Mouse (Mus musculus): ENCODE data around the gene Notch3.
A peak's percentile ranks its signal among the peaks of the same experiment; 100 is the strongest.

The Notch3 gene

DNA sequence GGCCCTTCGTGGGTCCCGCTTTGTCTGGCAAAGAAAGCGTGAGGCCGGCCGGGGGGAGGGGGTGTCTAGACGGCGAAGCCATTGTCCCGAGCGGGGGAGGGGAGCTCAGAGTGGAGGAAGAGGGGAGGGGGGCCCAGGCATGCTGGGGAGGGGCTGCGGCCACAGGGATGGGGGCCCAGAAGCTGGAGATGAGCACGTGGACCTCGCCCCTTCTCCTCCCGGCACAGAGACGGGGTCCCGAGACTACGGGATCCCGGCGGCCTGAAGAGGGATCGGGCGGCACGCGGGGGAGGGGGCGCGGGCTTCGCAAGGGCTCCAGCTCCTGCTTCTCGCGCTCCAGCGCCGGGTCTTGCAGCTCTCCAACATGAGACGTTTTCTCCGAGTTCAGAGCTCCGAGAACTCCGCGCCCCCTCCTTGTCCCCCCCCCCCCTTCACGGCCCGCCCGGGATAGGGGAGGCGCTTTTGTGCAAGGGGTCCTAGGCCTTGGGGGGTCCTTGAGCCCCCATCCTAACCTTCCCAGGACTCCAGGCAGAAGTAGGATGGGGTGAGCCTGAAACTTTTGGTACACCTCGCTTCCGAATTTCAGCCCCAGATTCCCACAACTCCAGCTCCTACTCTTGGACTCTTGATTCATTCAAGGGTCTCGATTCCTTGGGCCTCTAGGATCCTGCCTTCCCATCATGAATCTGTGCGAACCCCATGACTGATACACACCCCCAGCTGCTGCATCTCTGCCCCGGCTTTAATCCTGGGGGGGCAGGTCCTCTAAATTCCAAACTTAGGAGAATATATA is 653 bp downstream of the Notch3 start:
- peak; percentile 82 for DNase-seq (ENCODE audit: low read depth, low spot score)

DNA sequence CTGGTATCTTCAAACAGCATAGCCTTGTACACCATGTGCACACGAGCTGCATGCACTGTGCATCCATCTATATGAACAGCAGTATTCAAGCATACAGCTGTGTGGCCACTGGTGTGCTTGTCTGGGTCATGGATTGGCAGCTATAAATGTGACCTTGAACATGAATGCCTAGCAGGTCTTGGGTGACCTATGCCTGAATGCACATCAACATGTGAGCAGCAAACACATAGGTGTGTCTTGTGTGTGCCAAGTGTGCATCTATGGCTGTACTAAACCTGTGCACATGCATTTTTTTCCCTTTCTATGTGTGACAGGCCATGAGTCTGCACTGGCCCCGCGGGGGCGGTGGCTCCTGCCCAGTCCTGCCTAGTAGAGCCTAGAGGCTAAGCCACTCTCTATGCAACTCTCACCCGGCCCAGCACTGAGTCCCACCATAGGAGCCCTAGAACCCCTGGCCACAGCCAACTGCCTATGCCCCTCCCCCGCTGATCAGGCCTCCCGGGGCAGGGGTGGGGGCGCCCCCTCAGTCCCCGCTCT is 1.3 kb downstream of the Notch3 start:
- DNase-seq (ENCODE audit: low read depth, low spot score) = no peak

DNA sequence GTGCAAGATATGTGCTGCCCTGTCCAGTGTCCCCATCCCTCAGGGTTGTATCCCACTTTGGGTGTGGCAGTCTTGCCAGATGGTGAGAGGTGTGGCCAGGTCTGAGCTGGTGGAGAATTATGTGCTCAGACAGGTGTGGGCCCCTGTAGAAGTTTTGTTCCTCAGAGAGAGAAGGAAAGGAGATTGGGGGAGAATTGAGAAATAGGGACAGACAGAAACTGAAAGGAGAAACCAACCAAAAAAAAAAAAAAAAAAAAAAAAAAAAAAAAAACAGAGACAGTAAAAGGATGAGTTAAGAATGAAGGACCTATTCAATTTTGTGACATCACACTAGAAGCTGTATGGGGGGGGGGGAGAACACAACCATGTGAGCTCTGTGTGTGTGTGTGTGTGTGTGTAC is 1.9 kb downstream of the Notch3 start:
- DNase-seq (ENCODE audit: low read depth, low spot score) = no peak

DNA sequence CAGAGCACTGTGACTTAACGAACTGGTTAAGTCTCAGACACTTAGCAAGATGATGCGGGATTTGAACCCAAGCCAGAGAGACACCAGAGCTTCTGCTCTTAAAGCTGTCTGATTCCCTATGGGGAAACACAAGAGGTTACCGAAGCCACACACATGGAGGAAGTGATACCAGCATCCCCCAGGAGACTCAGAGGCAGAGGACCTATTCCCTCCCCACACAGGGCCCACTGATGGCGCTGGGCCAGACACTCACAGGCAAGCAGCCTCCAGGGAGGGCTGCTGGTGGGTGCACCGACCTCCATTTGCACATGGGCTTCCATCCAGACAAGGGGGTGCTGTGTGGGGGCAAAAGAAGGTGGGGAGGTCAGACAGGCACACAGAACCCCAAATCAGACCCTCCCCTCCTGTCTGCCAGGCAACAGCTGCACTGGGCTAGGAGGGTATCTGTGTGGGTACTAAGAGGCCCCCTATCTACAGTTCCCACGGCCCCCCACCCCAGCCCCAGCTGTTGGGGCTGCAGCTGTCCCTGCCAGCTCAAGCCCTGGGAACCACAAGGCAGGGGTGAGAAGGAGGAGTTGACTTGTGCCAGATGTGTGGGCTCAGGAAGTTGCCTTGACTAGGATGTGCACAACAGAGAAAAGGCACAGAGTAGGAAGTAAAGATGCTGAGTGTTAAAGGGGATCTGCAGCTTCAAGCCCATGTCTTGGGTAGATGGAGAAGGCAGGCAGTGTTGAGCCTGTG is 2.6 kb downstream of the Notch3 start:
- DNase-seq (ENCODE audit: low read depth, low spot score) = no peak

DNA sequence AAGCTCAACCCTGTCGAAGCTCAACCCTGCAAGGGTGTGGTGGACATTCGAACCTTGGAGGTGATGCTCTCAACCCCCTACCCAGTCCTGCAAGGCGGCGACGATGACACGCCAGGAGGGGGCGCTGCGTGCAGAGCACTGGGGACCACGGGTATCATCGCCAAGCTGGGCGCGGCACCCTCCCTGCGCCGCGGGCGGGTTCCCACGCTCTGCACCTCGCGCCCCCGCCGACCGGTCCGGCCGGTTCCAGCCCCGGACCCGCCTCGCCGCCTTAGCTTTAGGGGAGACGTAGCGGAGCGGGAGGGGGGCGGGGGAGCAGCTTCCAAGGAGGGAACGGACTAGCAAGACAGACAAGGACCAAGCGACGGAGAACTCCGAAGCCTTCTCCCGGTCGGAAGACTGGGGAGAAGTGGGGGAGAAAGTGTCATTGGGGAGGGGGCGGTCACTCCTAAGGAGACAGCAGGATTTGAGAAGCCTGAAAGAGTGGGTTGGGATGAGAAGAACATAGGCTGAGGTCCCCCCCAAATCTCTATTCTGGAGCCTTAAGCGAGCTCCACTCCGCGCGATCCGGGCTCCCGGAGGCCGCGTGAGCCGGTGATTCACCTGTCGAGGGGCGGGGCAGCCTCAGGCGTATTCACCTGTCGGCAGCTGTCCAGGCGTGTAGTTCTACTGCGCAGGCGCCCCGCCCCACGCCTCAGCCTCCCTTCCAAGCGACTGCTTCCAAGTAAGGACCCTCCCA is 4.4 kb downstream of the Notch3 start:
- DNase-seq (ENCODE audit: low read depth, low spot score) = no peak

DNA sequence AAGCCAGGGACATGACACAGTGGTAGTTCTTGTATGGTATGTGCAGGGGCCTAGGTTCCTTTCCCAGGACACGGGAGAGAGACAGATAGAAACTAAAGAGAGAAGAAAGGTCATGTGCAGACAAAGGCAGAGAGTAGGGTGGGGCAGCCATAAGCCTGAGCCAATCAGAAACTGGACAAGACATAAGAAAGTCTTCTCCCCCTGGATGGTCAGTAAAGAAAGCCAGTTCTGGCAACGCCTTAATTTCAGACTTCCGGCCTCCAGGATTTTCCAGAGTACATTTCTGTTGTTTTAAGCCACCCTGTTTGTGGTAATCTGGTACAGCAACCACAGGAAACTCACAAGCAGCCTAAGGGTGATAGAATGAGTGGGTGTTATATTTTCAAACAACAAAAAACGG is 5.8 kb downstream of the Notch3 start:
- no peak for DNase-seq (ENCODE audit: low read depth, low spot score)

DNA sequence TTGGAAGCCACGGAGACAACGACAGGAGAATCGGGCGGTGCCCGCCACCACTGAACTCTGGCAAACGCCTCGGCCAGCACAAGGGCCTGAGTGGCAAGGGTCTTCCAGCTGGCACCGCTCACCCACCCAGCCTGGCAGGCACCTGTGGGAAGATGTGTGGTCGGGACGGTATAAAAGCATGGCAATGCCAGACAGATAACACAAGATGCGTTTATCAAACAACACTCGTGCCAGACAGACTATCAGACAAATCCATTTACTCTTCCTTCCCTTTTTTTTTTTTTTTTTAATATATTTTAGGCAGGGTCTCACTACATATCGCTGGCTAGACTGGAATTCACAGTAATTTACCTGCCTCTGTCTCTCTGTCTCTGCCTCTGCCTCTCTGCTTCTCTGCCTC is 7.8 kb downstream of the Notch3 start:
- no peak for DNase-seq (ENCODE audit: low read depth, low spot score)

DNA sequence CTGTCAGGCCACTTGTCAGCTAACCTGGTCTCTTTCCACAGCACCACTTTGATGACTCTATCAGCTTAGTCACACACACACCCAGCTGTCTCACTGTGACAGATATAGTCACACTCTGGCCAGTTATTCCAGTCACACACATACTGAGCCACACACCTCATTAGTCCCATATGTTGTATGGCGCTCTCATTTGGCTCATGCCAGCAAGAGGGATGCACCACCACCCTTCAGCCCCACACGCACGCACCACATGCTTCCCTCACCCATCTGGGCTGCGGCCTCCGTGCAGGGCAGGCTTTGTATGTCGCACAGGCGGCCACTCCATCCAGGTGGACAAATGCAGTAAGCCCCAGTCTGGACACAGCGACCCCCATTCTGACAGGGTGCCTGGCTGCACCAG is 19.9 kb downstream of the Notch3 start:
- no peak for DNase-seq (ENCODE audit: low read depth, low spot score)

DNA sequence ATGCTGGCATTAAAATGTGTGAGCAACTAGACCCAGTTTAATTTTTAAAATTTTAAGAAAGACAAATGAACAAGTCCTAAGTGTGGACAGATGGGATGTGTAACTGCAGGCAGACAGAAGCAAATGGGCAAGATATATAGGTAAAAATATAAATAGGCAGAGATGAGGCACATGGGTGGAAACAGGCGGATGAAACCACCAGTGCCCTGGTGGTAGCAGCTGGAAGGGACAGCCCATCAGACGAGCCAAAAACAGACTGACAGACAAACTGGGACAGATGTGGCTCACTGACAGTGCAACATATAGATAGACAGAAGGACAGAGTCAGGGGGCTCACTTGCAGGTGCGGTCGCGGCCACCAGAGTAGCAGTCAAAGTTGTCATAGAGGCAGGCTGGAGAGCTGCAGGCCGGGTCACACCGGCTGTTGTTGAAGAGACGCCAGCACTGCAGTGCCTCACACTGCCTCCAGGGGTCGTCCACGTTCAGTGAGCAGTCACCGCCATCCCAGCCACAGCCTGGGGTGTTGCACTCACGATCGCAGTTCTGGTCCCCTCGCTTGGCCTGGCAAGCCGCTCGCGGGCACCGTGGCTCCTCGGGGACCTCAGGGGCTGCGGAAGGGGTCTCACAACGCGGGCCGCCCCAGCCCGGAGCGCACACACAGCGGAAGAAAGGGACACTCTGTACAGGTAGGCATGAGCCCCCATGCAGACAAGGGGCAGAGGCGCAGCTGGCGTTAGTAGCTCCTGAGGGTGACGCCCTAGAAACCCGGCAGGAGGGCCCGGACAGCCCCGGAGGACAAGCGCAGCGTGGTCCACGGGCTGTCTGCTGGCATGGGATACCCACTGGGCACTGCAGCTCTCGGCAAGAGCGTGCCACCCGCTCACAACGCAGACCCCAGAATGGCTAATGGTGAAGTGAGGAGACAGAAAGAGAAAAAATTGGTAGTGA is 23.5 kb downstream of the Notch3 start:
- DNase-seq (ENCODE audit: low read depth, low spot score) = peak; percentile 59

DNA sequence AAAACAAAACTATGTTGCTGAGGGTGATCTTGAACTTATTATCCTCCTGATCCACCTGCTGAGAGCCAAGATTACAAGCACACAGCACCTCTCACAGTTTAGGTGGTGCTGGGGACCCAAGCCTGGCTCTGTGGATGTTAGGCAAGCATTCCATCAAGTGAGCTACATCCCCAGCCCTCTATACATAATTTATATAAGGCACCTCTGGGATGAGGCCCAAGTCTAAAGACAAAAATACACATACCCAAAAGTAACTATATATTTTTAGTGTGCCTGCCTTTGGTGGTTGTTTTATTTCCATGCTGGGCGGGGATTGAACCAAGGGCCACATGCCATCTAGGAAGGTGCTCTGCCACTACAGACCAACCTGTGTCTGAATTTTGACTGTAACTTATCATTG is 24.4 kb downstream of the Notch3 start:
- DNase-seq (ENCODE audit: low read depth, low spot score) = no peak

DNA sequence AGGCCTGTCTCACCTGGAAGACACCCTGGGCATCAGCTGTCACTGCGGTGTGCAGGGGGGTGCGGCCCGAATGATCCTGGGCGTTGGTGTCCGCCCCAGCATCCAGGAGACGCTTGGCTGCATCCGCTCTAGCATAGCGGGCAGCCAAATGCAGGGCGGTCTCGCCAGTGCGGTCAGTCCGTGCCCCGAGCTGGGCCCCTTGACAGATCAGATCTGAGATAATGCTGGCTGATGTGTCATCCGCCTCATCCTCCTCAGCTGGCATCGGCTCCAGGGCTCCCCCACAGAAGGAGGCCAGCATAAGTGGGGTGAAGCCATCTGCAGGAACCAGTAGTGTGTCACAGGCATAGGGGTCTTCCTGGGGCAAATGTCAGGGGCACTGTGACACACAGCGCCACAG is 33.3 kb downstream of the Notch3 start:
- no peak for DNase-seq (ENCODE audit: low read depth, low spot score)

DNA sequence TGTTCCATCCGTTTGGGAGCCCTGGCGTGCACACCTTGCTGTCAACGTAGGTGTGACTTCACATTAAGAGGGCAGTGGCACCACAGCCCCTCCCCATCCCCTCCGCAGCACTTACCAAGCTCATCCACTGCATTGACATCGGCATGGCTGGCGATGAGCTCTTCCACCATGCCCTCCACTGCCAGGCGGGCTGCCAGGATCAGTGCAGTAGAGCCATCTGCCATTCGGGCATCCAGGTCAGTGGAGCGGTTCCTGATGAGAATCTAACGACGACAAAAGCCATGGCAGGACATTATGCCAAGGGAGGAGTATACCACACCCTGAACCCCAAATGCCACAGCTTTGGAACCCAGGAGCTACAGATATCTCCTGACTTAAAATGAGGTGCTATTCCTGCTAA is 34.6 kb downstream of the Notch3 start:
- no peak for DNase-seq (ENCODE audit: low read depth, low spot score)

DNA sequence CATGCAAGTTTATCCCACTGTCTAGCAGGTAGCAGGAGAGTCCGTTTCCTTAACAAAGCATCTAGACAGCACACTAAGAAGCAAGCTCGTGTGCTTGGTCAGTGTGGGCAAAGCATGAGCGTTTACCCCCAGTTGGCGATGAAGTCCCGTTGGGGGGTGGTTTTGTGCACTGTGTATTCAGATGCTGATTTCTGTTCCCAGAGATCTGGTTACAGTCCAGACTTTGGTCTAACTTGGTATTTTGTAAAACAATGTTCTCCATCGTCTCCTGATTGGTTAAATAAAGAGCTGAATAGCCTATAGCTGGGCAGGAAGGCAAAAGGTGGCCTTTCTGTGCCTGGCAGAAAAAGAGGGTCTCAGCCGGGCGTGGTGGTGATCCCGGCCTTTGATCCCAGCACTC is 36.1 kb downstream of the Notch3 start:
- DNase-seq (ENCODE audit: low read depth, low spot score) = no peak

DNA sequence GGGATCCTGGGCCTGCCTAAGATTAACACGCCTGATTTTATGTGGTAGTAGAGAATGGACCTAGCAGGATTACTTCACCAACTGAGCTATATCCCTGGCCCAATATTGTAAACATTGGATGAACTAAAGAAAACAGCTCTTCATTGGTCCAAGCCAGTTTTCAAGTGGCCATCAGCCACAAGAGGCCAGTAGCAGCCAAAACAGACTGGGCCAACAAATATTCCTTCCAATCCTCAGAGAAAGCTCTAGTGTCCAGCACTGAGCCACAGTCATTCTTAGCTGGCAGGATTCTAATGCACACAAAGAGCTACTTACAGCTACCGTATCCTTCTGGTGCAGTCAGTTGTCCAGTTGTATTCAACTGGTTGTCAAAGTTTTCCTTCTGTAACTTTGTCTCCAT is 39.5 kb downstream of the Notch3 start:
- no peak for DNase-seq (ENCODE audit: low read depth, low spot score)

DNA sequence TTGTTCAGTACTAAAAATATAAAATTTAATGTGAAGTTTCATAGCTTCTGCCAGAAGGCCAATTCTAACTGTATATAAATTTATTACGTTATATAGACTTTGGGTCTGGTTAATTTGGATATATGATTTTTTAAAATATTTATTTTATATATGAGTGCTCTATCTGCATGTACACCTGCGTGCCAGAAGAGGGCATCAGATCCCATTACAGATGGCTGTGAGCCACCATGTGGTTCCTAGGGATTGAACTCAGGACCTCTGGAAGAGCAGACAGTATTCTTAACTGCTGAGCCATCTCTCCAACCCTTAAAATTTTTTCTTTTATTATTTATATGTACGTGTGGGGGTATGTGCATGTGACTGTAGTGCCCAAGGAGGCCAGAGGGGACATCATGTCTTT is 41.2 kb downstream of the Notch3 start:
- no peak for DNase-seq (ENCODE audit: low read depth, low spot score)

DNA sequence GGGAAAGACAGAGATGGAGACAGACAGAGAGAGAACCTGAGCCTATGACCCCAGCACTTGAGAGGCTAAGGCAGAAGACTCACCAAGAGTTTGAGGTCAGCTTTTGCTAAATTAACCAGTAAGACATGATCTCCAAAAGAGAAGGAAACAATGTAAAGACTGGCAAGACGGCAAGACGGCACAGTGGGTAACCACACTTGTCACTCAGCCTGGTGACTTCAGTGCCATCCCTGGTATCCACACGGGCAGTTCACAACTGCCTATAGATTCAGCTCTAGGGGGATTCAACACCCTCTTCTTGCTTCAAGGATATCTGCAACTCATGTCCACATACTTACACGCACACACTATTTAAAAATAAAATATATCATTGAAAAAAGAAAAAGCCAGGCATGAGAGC is 43.1 kb downstream of the Notch3 start:
- no peak for DNase-seq (ENCODE audit: low read depth, low spot score)

DNA sequence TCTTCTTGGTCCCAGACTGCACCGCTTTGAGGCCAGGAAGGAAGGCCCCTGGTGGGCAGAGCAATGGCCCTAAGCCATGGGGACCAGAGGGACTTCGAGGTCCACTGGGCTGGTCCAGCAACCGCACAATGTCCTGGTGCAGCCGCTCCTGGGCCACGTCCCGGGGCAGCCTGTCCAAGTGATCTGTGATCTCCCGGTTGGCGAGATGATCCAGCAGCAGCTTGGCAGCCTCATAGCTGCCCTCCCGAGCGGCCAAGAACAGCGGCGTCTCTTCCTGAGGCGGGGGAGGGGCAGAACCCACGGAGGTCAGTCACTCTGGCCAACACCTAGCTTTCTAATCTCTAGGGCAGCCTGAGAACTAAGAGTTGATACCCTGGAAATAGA is 44.1 kb downstream of the Notch3 start:
- no peak for DNase-seq (ENCODE audit: low read depth, low spot score)

DNA sequence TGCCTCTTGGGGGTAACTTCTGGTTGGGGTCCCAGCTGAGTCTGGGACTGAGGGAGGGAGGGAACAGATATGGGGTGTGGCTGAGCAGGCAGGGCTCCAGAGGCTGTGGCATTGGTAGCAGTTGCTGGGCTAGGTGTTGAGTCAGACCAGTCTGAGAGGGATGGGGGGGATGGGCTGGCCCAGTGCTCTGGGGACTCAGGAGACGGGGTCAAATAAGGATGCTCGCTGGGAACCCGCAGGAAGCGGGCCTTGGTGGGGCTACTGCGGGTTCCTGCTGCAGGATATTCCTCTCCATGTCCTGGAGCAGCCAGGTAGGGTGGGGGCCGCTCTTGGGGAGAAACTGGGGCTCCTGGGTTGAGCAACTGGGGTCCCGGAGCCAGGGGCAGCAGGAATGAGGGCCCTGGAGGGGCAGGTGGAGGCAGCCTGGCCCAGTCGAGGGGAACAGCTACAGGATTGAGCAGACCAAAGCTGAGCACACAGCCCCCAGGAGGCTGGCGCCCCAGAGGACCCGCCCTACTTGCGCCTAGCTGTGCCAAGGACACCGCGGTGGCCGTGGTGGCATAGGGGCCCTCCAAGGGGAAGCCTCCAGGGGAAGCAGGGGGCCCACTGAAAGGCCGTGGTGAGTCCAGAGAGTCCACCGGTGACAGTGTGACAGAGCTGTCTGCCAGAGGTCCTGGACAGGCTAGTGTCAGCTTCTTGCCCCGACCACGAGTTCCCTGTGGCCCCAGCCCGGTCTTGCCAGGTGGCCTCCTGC is 44.6 kb downstream of the Notch3 start:
- no peak for DNase-seq (ENCODE audit: low read depth, low spot score)

DNA sequence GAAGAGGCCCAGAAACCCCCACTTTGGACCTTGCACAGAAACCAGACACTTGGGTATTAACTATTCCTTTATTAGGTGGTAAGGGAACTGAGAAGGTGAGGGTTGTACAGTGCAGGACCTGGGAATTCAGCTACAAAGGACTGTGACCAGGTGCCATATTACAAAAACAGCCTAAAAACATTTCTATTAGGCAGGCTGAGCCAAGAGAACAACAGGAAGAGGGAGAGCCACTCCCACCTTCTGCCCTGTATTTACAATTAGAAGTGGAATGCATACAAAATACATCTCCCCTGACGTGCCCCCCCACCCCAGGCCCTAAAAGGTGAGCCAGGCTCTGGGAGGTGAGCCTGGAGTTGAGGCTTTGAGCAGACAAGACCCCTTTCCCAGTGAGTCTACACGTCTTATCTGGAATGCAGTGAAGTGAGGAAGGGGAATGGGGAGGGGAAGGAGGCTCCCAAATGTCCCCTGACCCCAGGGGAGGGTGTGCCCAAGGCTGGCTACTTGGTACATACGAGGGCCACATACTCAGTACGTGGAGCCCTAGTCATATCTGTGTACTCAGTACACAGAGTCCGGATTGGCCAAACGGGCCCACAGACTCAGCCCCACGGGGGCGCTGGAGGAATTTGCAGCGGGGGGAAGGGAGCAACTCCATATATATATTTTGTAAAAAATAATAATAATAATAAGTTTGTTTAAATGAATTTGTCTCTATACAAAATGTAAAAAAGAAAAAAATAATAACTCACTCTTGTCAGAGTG is 45.7 kb downstream of the Notch3 start:
- no peak for DNase-seq (ENCODE audit: low read depth, low spot score)

DNA sequence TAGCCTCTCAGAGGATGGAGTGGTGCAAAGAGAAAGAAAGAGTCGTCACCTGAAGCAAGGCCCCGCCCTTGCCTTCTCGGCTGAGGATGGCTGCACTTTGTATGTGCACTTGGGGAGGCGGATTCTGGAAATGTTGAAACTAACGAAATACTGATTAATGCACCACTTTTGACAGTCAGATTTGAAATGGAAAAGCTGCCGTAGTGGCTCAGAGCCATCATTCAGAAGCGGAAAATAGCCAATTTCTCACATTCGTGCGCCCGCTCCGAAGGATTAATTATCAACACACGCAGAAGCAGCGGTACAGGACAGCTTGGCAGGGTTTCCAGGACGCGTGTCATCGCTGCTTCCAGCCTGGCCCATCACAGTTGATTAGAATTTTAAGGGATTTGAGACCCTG is 47.5 kb downstream of the Notch3 start:
- DNase-seq (ENCODE audit: low read depth, low spot score) = no peak

Measured in embryo, embryonic 11.5 days (tissue).